Mouse (Mus musculus) liver, embryonic 11.5 days (tissue): ENCODE data around the gene Acot4. TPM values are rescaled to one million over a fixed set of nuclear protein-coding genes. Genes with fewer than 3 reads are reported as not detected.
"Not testable (repeated sequence)": the region's sequence is repeated elsewhere in the genome, so short reads cannot be mapped to it uniquely, and the experiment has no call there.

Experiments
- ATAC-seq: fragments of 200-750 bp; cut with Nextera tagmentation; replicated peaks from 2 replicates; pipeline ENCODE4 v1.8.0; 2017; ENCODE audit warnings: moderate number of reproducible peaks, mild to moderate bottlenecking, moderate TSS enrichment, moderate library complexity; ENCODE audit not compliant: low FRiP score
- DNase-seq: peaks from one replicate; pipeline ENCODE4 v3.0.0-alpha.2; 2017; ENCODE audit warnings: low spot score
- H3K27ac ChIP-seq: fragments of 300-500 bp; sonication (generic); 2 replicates; pipeline ENCODE4 v1.5.1; 2014; ENCODE audit warnings: mild to moderate bottlenecking, low read depth, low read length, control low read depth
- H3K27me3 ChIP-seq: fragments of 300-500 bp; sonication (generic); replicated peaks from 2 replicates; pipeline ENCODE4 v1.6.1; 2014; ENCODE audit warnings: low read length, mixed read lengths; ENCODE audit not compliant: control insufficient read depth, insufficient read depth
- H3K36me3 ChIP-seq: fragments of 300-500 bp; sonication (generic); 2 replicates; pipeline ENCODE4 v1.6.1; 2014; ENCODE audit warnings: mild to moderate bottlenecking, low read length, moderate library complexity, mixed read lengths; ENCODE audit not compliant: control insufficient read depth, insufficient read depth
- H3K4me1 ChIP-seq: fragments of 300-500 bp; sonication (generic); replicated peaks from 2 replicates; pipeline ENCODE4 v1.6.1; 2014; ENCODE audit warnings: low read length, mixed read lengths; ENCODE audit not compliant: control insufficient read depth, insufficient read depth
- H3K4me2 ChIP-seq: fragments of 300-500 bp; sonication (generic); 2 replicates; pipeline ENCODE4 v1.6.1; 2014; ENCODE audit warnings: mild to moderate bottlenecking, control low read depth, moderate library complexity
- H3K4me3 ChIP-seq: fragments of 300-500 bp; sonication (generic); 2 replicates; pipeline ENCODE4 v1.5.1; 2014; ENCODE audit warnings: low read depth, low read length, control low read depth
- H3K9ac ChIP-seq: fragments of 300-500 bp; sonication (generic); 2 replicates; pipeline ENCODE4 v1.6.1; 2014; ENCODE audit warnings: low read depth, low read length, control low read depth
- H3K9me3 ChIP-seq: fragments of 300-500 bp; sonication (generic); 2 replicates; pipeline ENCODE4 v1.6.1; 2016; ENCODE audit warnings: low read length, inconsistent platforms, mixed read lengths; ENCODE audit not compliant: control insufficient read depth
- WGBS: fragments of 180-500 bp; shearing (Covaris S2); extraction: QIAGEN DNeasy Blood & Tissue Kit; methylation state at CpG from one replicate; pipeline ENCODE4 v1.1.7; 2014; 5-methylcytosine and 5-hydroxymethylcytosine counted together
- polyA plus RNA-seq: library from polyadenylated mRNA; unstranded; fragments of >200 nt; fragmentation: Nextera tagmentation; extraction: Ambion mirVana; gene quantifications from 2 replicates; pipeline ENCODE4 v1.2.1, GENCODE M21; 2014

Gene Acot4
- polyA plus RNA-seq, 1 experiment from 2014 or later, result 8.4 TPM

- H3K27ac ChIP-seq, result no peak overlapping the region
- no peak overlapping the region for H3K4me3 ChIP-seq
- H3K4me2 ChIP-seq, result no peak overlapping the region
- no peaks in the 10 kb centered on the region for H3K9me3 ChIP-seq
- ATAC-seq, result no peak
- 72% methylated on average over 9 of the region's 9 CpGs for WGBS
- H3K9ac ChIP-seq, result no peak overlapping the region
- H3K4me1 ChIP-seq, result no peaks in the 10 kb centered on the region
- no peaks in the 10 kb centered on the region for H3K27me3 ChIP-seq
- no peak for DNase-seq
- H3K36me3 ChIP-seq, result no peaks in the 10 kb centered on the region
Measured at GRCm38 (mm10) chr12:84023052-84023745, 15.0 kb upstream of the Acot4 start.

- H3K4me3 ChIP-seq, result no peak overlapping the region
- H3K27me3 ChIP-seq, result no peaks in the 10 kb centered on the region
- DNase-seq (no peak), ATAC-seq (no peak)
- H3K9me3 ChIP-seq, result no peaks in the 10 kb centered on the region
- no peak overlapping the region for H3K27ac ChIP-seq
- 83% methylated on average over 7 of the region's 7 CpGs for WGBS
- H3K4me1 ChIP-seq, result no peaks in the 10 kb centered on the region
- H3K9ac ChIP-seq, result no peak overlapping the region
- no peak overlapping the region for H3K4me2 ChIP-seq
- no peaks in the 10 kb centered on the region for H3K36me3 ChIP-seq
Measured at GRCm38 (mm10) chr12:84025888-84026287, 12.3 kb upstream of the Acot4 start.

- not testable (repeated sequence) for H3K36me3 ChIP-seq, H3K27ac ChIP-seq, H3K4me3 ChIP-seq, DNase-seq, ATAC-seq, H3K4me2 ChIP-seq, H3K27me3 ChIP-seq, H3K9ac ChIP-seq, H3K9me3 ChIP-seq, H3K4me1 ChIP-seq
- 67% methylated on average over 3 of the region's 3 CpGs for WGBS
Measured at GRCm38 (mm10) chr12:84028328-84028727, 9.9 kb upstream of the Acot4 start.

- H3K4me3 ChIP-seq, H3K27me3 ChIP-seq, H3K9me3 ChIP-seq, H3K27ac ChIP-seq, H3K36me3 ChIP-seq, ATAC-seq, H3K4me2 ChIP-seq, H3K9ac ChIP-seq, DNase-seq, H3K4me1 ChIP-seq: not testable (repeated sequence)
- WGBS, result 94% methylated on average over 1 of the region's 1 CpGs
Measured at GRCm38 (mm10) chr12:84029043-84029442, 9.1 kb upstream of the Acot4 start.

GRCm38 (mm10) chr12:84030659-84031332 lies 7.4 kb upstream of the Acot4 start:
- DNase-seq, result no peak
- no peak overlapping the region for H3K27ac ChIP-seq
- H3K9me3 ChIP-seq, result no peaks in the 10 kb centered on the region
- 63% methylated on average over 4 of the region's 4 CpGs for WGBS
- ATAC-seq, result 0 out of 2 replicates have a peak, but pooled peaks have one; percentile 36
- no peaks in the 10 kb centered on the region for H3K27me3 ChIP-seq
- H3K9ac ChIP-seq, result no peak overlapping the region
- H3K4me2 ChIP-seq, result no peak overlapping the region
- no peak overlapping the region for H3K4me3 ChIP-seq
- H3K4me1 ChIP-seq, result no peaks in the 10 kb centered on the region
- H3K36me3 ChIP-seq, result no peaks in the 10 kb centered on the region

GRCm38 (mm10) chr12:84032854-84033253 lies 5.3 kb upstream of the Acot4 start:
- DNase-seq, result no peak
- Histone ChIP-seq H3K36me3 (no peaks in the 10 kb centered on the region), H3K4me1 (no peaks in the 10 kb centered on the region), H3K9me3 (no peaks in the 10 kb centered on the region), H3K4me2 (no peak overlapping the region), H3K4me3 (no peak overlapping the region), H3K27ac (no peak overlapping the region), H3K9ac (no peak overlapping the region), H3K27me3 (no peaks in the 10 kb centered on the region; the same call in 1 of the 2 replicates)
- ATAC-seq, result no peak
- WGBS, result 75% methylated on average over 4 of the region's 4 CpGs

- not testable (repeated sequence) for H3K9me3 ChIP-seq, H3K4me2 ChIP-seq, H3K27ac ChIP-seq, H3K4me1 ChIP-seq, DNase-seq, H3K27me3 ChIP-seq, ATAC-seq, H3K36me3 ChIP-seq, H3K4me3 ChIP-seq, H3K9ac ChIP-seq
- WGBS, result 53% methylated on average over 2 of the region's 2 CpGs
Measured at GRCm38 (mm10) chr12:84033302-84033701, 4.9 kb upstream of the Acot4 start.

- H3K36me3 ChIP-seq, result no peaks in the 10 kb centered on the region
- no peak overlapping the region for H3K4me3 ChIP-seq
- ATAC-seq, result no peak
- H3K4me2 ChIP-seq, result no peak overlapping the region
- DNase-seq, result no peak
- 32% methylated on average over 4 of the region's 4 CpGs for WGBS
- H3K27me3 ChIP-seq, result no peaks in the 10 kb centered on the region; the same call in 1 of the 2 replicates
- H3K9me3 ChIP-seq, result no peaks in the 10 kb centered on the region
- no peak overlapping the region for H3K27ac ChIP-seq
- no peak overlapping the region for H3K9ac ChIP-seq
- no peaks in the 10 kb centered on the region for H3K4me1 ChIP-seq
Measured at GRCm38 (mm10) chr12:84034108-84034507, 4.1 kb upstream of the Acot4 start.

GRCm38 (mm10) chr12:84038691-84039111 lies 522 bp downstream of the Acot4 start, which contains the start of gene Gm49366:
Gm49366 (plus strand) TSS chr12:84038935.
- not testable (repeated sequence) for H3K27ac ChIP-seq, H3K4me1 ChIP-seq, H3K36me3 ChIP-seq, DNase-seq, H3K27me3 ChIP-seq, H3K9me3 ChIP-seq, ATAC-seq
- Histone ChIP-seq H3K4me2 (peak within 1 kb of the TSS; percentile 70), H3K4me3 (peak within 1 kb of the TSS; percentile 50), H3K9ac (peak within 1 kb of the TSS; percentile 52; the same call in 1 of the 2 replicates)
- 6% methylated on average over 36 of the region's 39 CpGs for WGBS
